Mouse (Mus musculus): Measurements from ENCODE around the gene Ddc. TPM values are rescaled to one million over a fixed set of nuclear protein-coding genes. Genes with fewer than 3 reads are reported as not detected.

Gene Ddc
- total RNA-seq, 4 experiments from 2014 or later = 0.40 to 0.85 (median 0.70) TPM

GRCm38 (mm10) chr11:11849513-11850311, 48.2 kb downstream of the Ddc start:
- DNase-seq (ENCODE audit: low spot score in 2 of 2) = no peak

GRCm38 (mm10) chr11:11848467-11848866, 49.5 kb downstream of the Ddc start:
- no peak for DNase-seq (ENCODE audit: low spot score in 2 of 2)

- peak; percentile 58 to 64 for DNase-seq (ENCODE audit: low spot score in 2 of 2)
Measured at GRCm38 (mm10) chr11:11845044-11845443, 52.9 kb downstream of the Ddc start.

- peak; percentile 96 to 97 for DNase-seq (ENCODE audit: low spot score in 2 of 2)
Measured at GRCm38 (mm10) chr11:11844367-11844971, 53.5 kb downstream of the Ddc start.

- DNase-seq (ENCODE audit: low spot score in 2 of 2) = no peak
Measured at GRCm38 (mm10) chr11:11841590-11841989, 56.4 kb downstream of the Ddc start.

- no peak for DNase-seq (ENCODE audit: low spot score in 2 of 2)
Measured at GRCm38 (mm10) chr11:11840746-11841145, 57.2 kb downstream of the Ddc start.

GRCm38 (mm10) chr11:11839874-11840273, 58.1 kb downstream of the Ddc start:
- DNase-seq (ENCODE audit: low spot score in 2 of 2) = no peak

- DNase-seq (ENCODE audit: low spot score in 2 of 2) = no peak
Measured at GRCm38 (mm10) chr11:11837384-11837783, 60.6 kb downstream of the Ddc start.

- DNase-seq (ENCODE audit: low spot score in 2 of 2) = no peak
Measured at GRCm38 (mm10) chr11:11836713-11837370, 61.1 kb downstream of the Ddc start.

- no peak for DNase-seq (ENCODE audit: low spot score in 2 of 2)
Measured at GRCm38 (mm10) chr11:11836262-11836661, 61.7 kb downstream of the Ddc start.

- no peak for DNase-seq (ENCODE audit: low spot score in 2 of 2)
Measured at GRCm38 (mm10) chr11:11835791-11836190, 62.2 kb downstream of the Ddc start.

GRCm38 (mm10) chr11:11835361-11835760, 62.6 kb downstream of the Ddc start:
- no peak for DNase-seq (ENCODE audit: low spot score in 2 of 2)

- no peak for DNase-seq (ENCODE audit: low spot score in 2 of 2)
Measured at GRCm38 (mm10) chr11:11833100-11833499, 64.8 kb downstream of the Ddc start.

GRCm38 (mm10) chr11:11832755-11833084, 65.2 kb downstream of the Ddc start:
- DNase-seq (ENCODE audit: low spot score in 2 of 2) = no peak

GRCm38 (mm10) chr11:11831940-11832754, 65.8 kb downstream of the Ddc start:
- no peak for DNase-seq (ENCODE audit: low spot score in 2 of 2)

- no peak for DNase-seq (ENCODE audit: low spot score in 2 of 2)
Measured at GRCm38 (mm10) chr11:11831526-11831925, 66.4 kb downstream of the Ddc start.

- no peak for DNase-seq (ENCODE audit: low spot score in 2 of 2)
Measured at GRCm38 (mm10) chr11:11830884-11831495, 67.0 kb downstream of the Ddc start.

GRCm38 (mm10) chr11:11829161-11830000, 68.6 kb downstream of the Ddc start:
- DNase-seq (ENCODE audit: low spot score in 2 of 2) = no peak

- no peak for DNase-seq (ENCODE audit: low spot score in 2 of 2)
Measured at GRCm38 (mm10) chr11:11828761-11829160, 69.2 kb downstream of the Ddc start.

- DNase-seq (ENCODE audit: low spot score in 2 of 2) = no peak
Measured at GRCm38 (mm10) chr11:11828251-11828650, 69.7 kb downstream of the Ddc start.

Data from gastrocnemius, adult 8-10 months (tissue).